Mouse (Mus musculus) midbrain, embryonic 13.5 days (tissue): ENCODE results near the gene Rrad. TPM values are rescaled to one million over a fixed set of nuclear protein-coding genes. Genes with fewer than 3 reads are reported as not detected.

ENCODE experiments used
- ATAC-seq: fragments of 200-750 bp; cut with Nextera tagmentation; 2 replicates; pipeline ENCODE4 v1.8.0; 2017; ENCODE audit warnings: mild to moderate bottlenecking, moderate TSS enrichment, moderate library complexity
- H3K27ac ChIP-seq: fragments of 300-500 bp; sonication (generic); 2 replicates; pipeline ENCODE4 v1.5.1; 2015; ENCODE audit warnings: inconsistent platforms, mild to moderate bottlenecking, moderate library complexity
- H3K27me3 ChIP-seq: fragments of 300-500 bp; sonication (generic); 2 replicates; pipeline ENCODE4 v1.6.1; 2015; ENCODE audit warnings: mild to moderate bottlenecking, inconsistent platforms
- H3K36me3 ChIP-seq: fragments of 300-500 bp; sonication (generic); 2 replicates; pipeline ENCODE4 v1.6.1; 2015; ENCODE audit warnings: mild to moderate bottlenecking, inconsistent platforms
- H3K4me1 ChIP-seq: fragments of 300-500 bp; sonication (generic); replicated peaks from 2 replicates; pipeline ENCODE4 v1.6.1; 2015; ENCODE audit warnings: inconsistent platforms
- H3K4me2 ChIP-seq: fragments of 300-500 bp; sonication (generic); replicated peaks from 2 replicates; pipeline ENCODE4 v1.6.1; 2015; ENCODE audit warnings: moderate library complexity, mild to moderate bottlenecking, inconsistent platforms
- H3K4me3 ChIP-seq: fragments of 300-500 bp; sonication (generic); replicated peaks from 2 replicates; pipeline ENCODE4 v1.5.1; 2015; ENCODE audit warnings: mild to moderate bottlenecking, inconsistent platforms
- H3K9ac ChIP-seq: fragments of 300-500 bp; sonication (generic); replicated peaks from 2 replicates; pipeline ENCODE4 v1.6.1; 2015; ENCODE audit warnings: mild to moderate bottlenecking, inconsistent platforms
- H3K9me3 ChIP-seq: fragments of 300-500 bp; sonication (generic); 2 replicates; pipeline ENCODE4 v1.6.1; 2016; ENCODE audit warnings: mild to moderate bottlenecking, inconsistent platforms
- WGBS: fragments of 180-500 bp; shearing (Covaris S2); methylation state at CpG from one replicate; pipeline ENCODE4 v1.1.7; 2015; 5-methylcytosine and 5-hydroxymethylcytosine counted together
- polyA plus RNA-seq: library from polyadenylated mRNA; unstranded; fragments of >200 nt; fragmentation: Nextera tagmentation; extraction: Ambion mirVana; gene quantifications from 2 replicates; pipeline ENCODE4 v1.2.1, GENCODE M21; 2015

Gene Rrad
- polyA plus RNA-seq, 1 experiment from 2014 or later, result 3.3 TPM

- no peak overlapping the region for H3K4me2 ChIP-seq
- no peak overlapping the region for H3K9ac ChIP-seq
- H3K9me3 ChIP-seq, result no peaks in the 10 kb centered on the region
- no peak for ATAC-seq
- peaks cover 16% of the 10 kb centered on the region for H3K36me3 ChIP-seq
- H3K4me3 ChIP-seq, result no peak overlapping the region
- peaks cover 30% of the 10 kb centered on the region for H3K27me3 ChIP-seq
- H3K4me1 ChIP-seq, result peaks cover 10% of the 10 kb centered on the region
- WGBS, result 53% methylated on average over 6 of the region's 6 CpGs
- H3K27ac ChIP-seq, result no peak overlapping the region
These were observed 1.4 kb upstream of the Rrad start for GRCm38 (mm10) chr8:104632486-104632885.

- Histone ChIP-seq H3K9ac (no peak overlapping the region), H3K27ac (no peak overlapping the region), H3K36me3 (peaks cover 16% of the 10 kb centered on the region), H3K4me1 (peaks cover 10% of the 10 kb centered on the region), H3K27me3 (peaks cover 30% of the 10 kb centered on the region), H3K4me2 (peak overlapping the region; percentile 55; the same call in 1 of the 2 replicates), H3K4me3 (no peak overlapping the region), H3K9me3 (no peaks in the 10 kb centered on the region)
- WGBS, result 27% methylated on average over 5 of the region's 5 CpGs
- ATAC-seq, result no peak
These were observed 848 bp upstream of the Rrad start for GRCm38 (mm10) chr8:104631975-104632374.

GRCm38 (mm10) chr8:104630574-104630973, 553 bp downstream of the Rrad start:
- under 1% methylated on average over 36 of the region's 36 CpGs for WGBS
- ATAC-seq, result peak; percentile 32

GRCm38 (mm10) chr8:104630111-104630479, 1.0 kb downstream of the Rrad start:
- no peak overlapping the region for H3K9ac ChIP-seq

More at GRCm38 (mm10) chr8:104630574-104630973, 553 bp downstream of the Rrad start:
- H3K36me3 ChIP-seq, result peaks cover 8% of the 10 kb centered on the region
- H3K9ac ChIP-seq, result peak overlapping the region; percentile 36; the same call in 1 of the 2 replicates
- peak overlapping the region; percentile 32 for H3K4me3 ChIP-seq
- H3K9me3 ChIP-seq, result no peaks in the 10 kb centered on the region
- no peak overlapping the region for H3K27ac ChIP-seq
- peak overlapping the region; percentile 55 for H3K4me2 ChIP-seq
- H3K4me1 ChIP-seq, result peaks cover 10% of the 10 kb centered on the region
- peaks cover 30% of the 10 kb centered on the region for H3K27me3 ChIP-seq

GRCm38 (mm10) chr8:104629306-104630110, 1.6 kb downstream of the Rrad start:
- 83% methylated on average over 22 of the region's 22 CpGs for WGBS

More at GRCm38 (mm10) chr8:104630111-104630479, 1.0 kb downstream of the Rrad start:
- H3K4me1 ChIP-seq, result peaks cover 10% of the 10 kb centered on the region
- H3K27ac ChIP-seq, result no peak overlapping the region
- H3K9me3 ChIP-seq, result no peaks in the 10 kb centered on the region
- peak overlapping the region; percentile 32; the same call in 1 of the 2 replicates for H3K4me3 ChIP-seq
- peak overlapping the region; percentile 55; the same call in 1 of the 2 replicates for H3K4me2 ChIP-seq
- peaks cover 30% of the 10 kb centered on the region for H3K27me3 ChIP-seq
- peaks cover 3% of the 10 kb centered on the region; the same call in 1 of the 2 replicates for H3K36me3 ChIP-seq
- ATAC-seq, result no peak
- 40% methylated on average over 8 of the region's 8 CpGs for WGBS

GRCm38 (mm10) chr8:104628402-104628801, 2.7 kb downstream of the Rrad start:
- Histone ChIP-seq H3K9me3 (no peaks in the 10 kb centered on the region), H3K36me3 (no peaks in the 10 kb centered on the region), H3K27ac (no peak overlapping the region), H3K9ac (no peak overlapping the region), H3K4me3 (no peak overlapping the region), H3K4me1 (peaks cover 10% of the 10 kb centered on the region), H3K27me3 (peaks cover 30% of the 10 kb centered on the region), H3K4me2 (no peak overlapping the region)
- WGBS, result 96% methylated on average over 21 of the region's 21 CpGs
- ATAC-seq, result no peak

More at GRCm38 (mm10) chr8:104629306-104630110, 1.6 kb downstream of the Rrad start:
- no peak overlapping the region; the same call in 1 of the 2 replicates for H3K4me3 ChIP-seq
- H3K9me3 ChIP-seq, result no peaks in the 10 kb centered on the region
- H3K9ac ChIP-seq, result no peak overlapping the region
- peaks cover 10% of the 10 kb centered on the region for H3K4me1 ChIP-seq
- H3K4me2 ChIP-seq, result no peak overlapping the region
- ATAC-seq, result no peak
- no peak overlapping the region for H3K27ac ChIP-seq
- no peaks in the 10 kb centered on the region for H3K36me3 ChIP-seq
- H3K27me3 ChIP-seq, result peaks cover 30% of the 10 kb centered on the region

GRCm38 (mm10) chr8:104627065-104627740, 3.9 kb downstream of the Rrad start:
- H3K27me3 ChIP-seq, result peaks cover 30% of the 10 kb centered on the region
- H3K4me2 ChIP-seq, result no peak overlapping the region
- no peak overlapping the region for H3K4me3 ChIP-seq
- no peak overlapping the region for H3K9ac ChIP-seq
- no peak for ATAC-seq
- WGBS, result 74% methylated on average over 3 of the region's 4 CpGs
- H3K4me1 ChIP-seq, result peaks cover 8% of the 10 kb centered on the region
- H3K27ac ChIP-seq, result no peak overlapping the region
- no peaks in the 10 kb centered on the region for H3K36me3 ChIP-seq
- H3K9me3 ChIP-seq, result no peaks in the 10 kb centered on the region

- Histone ChIP-seq H3K27ac (no peak within 1 kb of the TSS), H3K9me3 (no peaks in the 10 kb centered on the region), H3K9ac (no peak within 1 kb of the TSS), H3K27me3 (peaks cover 5% of the 10 kb centered on the region), H3K4me1 (no peaks in the 10 kb centered on the region), H3K4me2 (no peak within 1 kb of the TSS), H3K36me3 (no peaks in the 10 kb centered on the region), H3K4me3 (no peak within 1 kb of the TSS)
- 79% methylated on average over 6 of the region's 6 CpGs for WGBS
- ATAC-seq, result no peak
These were observed 7.0 kb downstream of the Rrad start, which contains the start of gene Cdh16 for GRCm38 (mm10) chr8:104624161-104624560. Gene Cdh16, minus strand, starts transcription at chr8:104624396.

GRCm38 (mm10) chr8:104620765-104621164, 10.4 kb downstream of the Rrad start:
- Histone ChIP-seq H3K9me3 (no peaks in the 10 kb centered on the region), H3K27ac (no peak overlapping the region), H3K4me2 (no peak overlapping the region), H3K27me3 (0 out of 2 replicates have a peak, but pooled peaks cover 2% of the 10 kb centered on the region), H3K4me3 (no peak overlapping the region), H3K36me3 (no peaks in the 10 kb centered on the region), H3K4me1 (no peaks in the 10 kb centered on the region), H3K9ac (no peak overlapping the region)
- 84% methylated on average over 5 of the region's 5 CpGs for WGBS
- ATAC-seq, result no peak

- no peak for ATAC-seq
- Histone ChIP-seq H3K9me3 (no peaks in the 10 kb centered on the region), H3K9ac (no peak overlapping the region), H3K4me3 (no peak overlapping the region), H3K36me3 (no peaks in the 10 kb centered on the region), H3K27me3 (no peaks in the 10 kb centered on the region), H3K27ac (no peak overlapping the region), H3K4me1 (no peaks in the 10 kb centered on the region), H3K4me2 (no peak overlapping the region)
- 85% methylated on average over 4 of the region's 4 CpGs for WGBS
These were observed 18.0 kb downstream of the Rrad start for GRCm38 (mm10) chr8:104613119-104613518.

GRCm38 (mm10) chr8:104611613-104612012, 19.5 kb downstream of the Rrad start:
- H3K9me3 ChIP-seq, result no peaks in the 10 kb centered on the region
- H3K4me3 ChIP-seq, result no peak overlapping the region
- H3K4me1 ChIP-seq, result no peaks in the 10 kb centered on the region
- H3K36me3 ChIP-seq, result no peaks in the 10 kb centered on the region
- no peak overlapping the region for H3K4me2 ChIP-seq
- H3K27me3 ChIP-seq, result no peaks in the 10 kb centered on the region
- H3K9ac ChIP-seq, result no peak overlapping the region
- ATAC-seq, result no peak
- WGBS, result 77% methylated on average over 4 of the region's 4 CpGs
- H3K27ac ChIP-seq, result no peak overlapping the region

- no peak for ATAC-seq
- WGBS, result 83% methylated on average over 12 of the region's 12 CpGs
- H3K4me3 ChIP-seq, result no peak overlapping the region
These were observed 20.9 kb downstream of the Rrad start for GRCm38 (mm10) chr8:104610185-104610766.

More at GRCm38 (mm10) chr8:104610185-104610766, 20.9 kb downstream of the Rrad start:
- Histone ChIP-seq H3K4me2 (no peak overlapping the region), H3K9ac (no peak overlapping the region), H3K9me3 (no peaks in the 10 kb centered on the region), H3K36me3 (no peaks in the 10 kb centered on the region), H3K4me1 (no peaks in the 10 kb centered on the region), H3K27me3 (no peaks in the 10 kb centered on the region), H3K27ac (no peak overlapping the region)
